Mouse (Mus musculus): ENCODE data around the gene Myo15b. TPM values are rescaled to one million over a fixed set of nuclear protein-coding genes. Genes with fewer than 3 reads are reported as not detected.
A peak's percentile ranks its signal among the peaks of the same experiment; 100 is the strongest.

Myo15b gene
- total and polyA plus RNA-seq, 2 experiments from 2014 or later, result 0.09 TPM; not detected in 1

- WGBS, result 90% methylated on average over 16 of the region's 16 CpGs
- peaks cover 27% of the 10 kb centered on the region for H3K36me3 ChIP-seq (ENCODE audit: insufficient read depth, low read length)
Observed at GRCm38 (mm10) chr11:115819915-115820623, 38.1 kb upstream of the Myo15b start.

GRCm38 (mm10) chr11:115821001-115821400 lies 37.2 kb upstream of the Myo15b start:
- 82% methylated on average over 4 of the region's 4 CpGs for WGBS
- H3K27me3 ChIP-seq (ENCODE audit: insufficient read depth, low read length), result peaks cover 15% of the 10 kb centered on the region; the same call in 1 of the 2 replicates
- peaks cover 5% of the 10 kb centered on the region; the same call in 1 of the 2 replicates for H3K4me1 ChIP-seq (ENCODE audit: insufficient read depth, low read length)
- ATAC-seq (ENCODE audit: low FRiP score), result no peak
- H3K27ac ChIP-seq (ENCODE audit: low read depth, low read length), result no peak overlapping the region
- H3K9me3 ChIP-seq (ENCODE audit: low read length), result no peaks in the 10 kb centered on the region
- no peak overlapping the region for H3K9ac ChIP-seq (replicated peaks; ENCODE audit: low read length, poor library complexity, severe bottlenecking)
- peaks cover 27% of the 10 kb centered on the region for H3K36me3 ChIP-seq (ENCODE audit: insufficient read depth, low read length)
- no peak for TF ChIP-seq CTCF (IDR thresholded peaks at IDR 0.05)
- no peak overlapping the region for H3K4me3 ChIP-seq (ENCODE audit: low read depth, low read length)
- no peak overlapping the region for H3K4me2 ChIP-seq (ENCODE audit: low read depth, low read length, poor library complexity, severe bottlenecking)
- DNase-seq (ENCODE audit: low spot score), result no peak

More at GRCm38 (mm10) chr11:115819915-115820623, 38.1 kb upstream of the Myo15b start:
- DNase-seq (ENCODE audit: low spot score) (no peak), ATAC-seq (ENCODE audit: low FRiP score) (no peak)
- Histone ChIP-seq H3K4me3 (ENCODE audit: low read depth, low read length) (no peak overlapping the region), H3K27me3 (ENCODE audit: insufficient read depth, low read length) (peaks cover 7% of the 10 kb centered on the region; the same call in 1 of the 2 replicates), H3K9me3 (ENCODE audit: low read length) (no peaks in the 10 kb centered on the region), H3K9ac (replicated peaks; ENCODE audit: low read length, poor library complexity, severe bottlenecking) (no peak overlapping the region), H3K27ac (ENCODE audit: low read depth, low read length) (no peak overlapping the region), H3K4me2 (ENCODE audit: low read depth, low read length, poor library complexity, severe bottlenecking) (no peak overlapping the region), H3K4me1 (ENCODE audit: insufficient read depth, low read length) (peaks cover 5% of the 10 kb centered on the region; the same call in 1 of the 2 replicates)
- TF ChIP-seq CTCF (IDR thresholded peaks at IDR 0.05), result no peak

- H3K4me3 ChIP-seq (ENCODE audit: low read depth, low read length), result peak within 1 kb of the TSS; percentile 50
- WGBS, result under 1% methylated on average over 87 of the region's 87 CpGs
- DNase-seq (ENCODE audit: low spot score) (peak; percentile 69), ATAC-seq (ENCODE audit: low FRiP score) (peak; percentile 66; the same call in 1 of the 2 replicates)
- no peaks in the 10 kb centered on the region for H3K9me3 ChIP-seq (ENCODE audit: low read length)
- no peak within 1 kb of the TSS for H3K27ac ChIP-seq (ENCODE audit: low read depth, low read length)
- no peak for TF ChIP-seq CTCF (IDR thresholded peaks at IDR 0.05)
- H3K36me3 ChIP-seq (ENCODE audit: insufficient read depth, low read length), result peaks cover 27% of the 10 kb centered on the region
- peak within 1 kb of the TSS; percentile 37 for H3K9ac ChIP-seq (replicated peaks; ENCODE audit: low read length, poor library complexity, severe bottlenecking)
- H3K27me3 ChIP-seq (ENCODE audit: insufficient read depth, low read length), result peaks cover 16% of the 10 kb centered on the region; the same call in 1 of the 2 replicates
- H3K4me2 ChIP-seq (ENCODE audit: low read depth, low read length, poor library complexity, severe bottlenecking), result peak within 1 kb of the TSS; percentile 93
- H3K4me1 ChIP-seq (ENCODE audit: insufficient read depth, low read length), result peaks cover 5% of the 10 kb centered on the region; the same call in 1 of the 2 replicates
Observed at GRCm38 (mm10) chr11:115823774-115824740, 34.1 kb upstream of the Myo15b start, which contains the start of gene Llgl2. Gene Llgl2 (plus strand): TSS chr11:115824049.

- H3K9ac ChIP-seq (replicated peaks; ENCODE audit: low read length, poor library complexity, severe bottlenecking), result no peak overlapping the region
- WGBS, result 19% methylated on average over 11 of the region's 11 CpGs
- H3K27me3 ChIP-seq (ENCODE audit: insufficient read depth, low read length), result peaks cover 16% of the 10 kb centered on the region; the same call in 1 of the 2 replicates
Observed at GRCm38 (mm10) chr11:115824813-115825212, 33.4 kb upstream of the Myo15b start.

GRCm38 (mm10) chr11:115826487-115826886 lies 31.7 kb upstream of the Myo15b start:
- H3K4me1 ChIP-seq (ENCODE audit: insufficient read depth, low read length), result peaks cover 5% of the 10 kb centered on the region; the same call in 1 of the 2 replicates
- no peak for DNase-seq (ENCODE audit: low spot score)

More at GRCm38 (mm10) chr11:115824813-115825212, 33.4 kb upstream of the Myo15b start:
- Histone ChIP-seq H3K9me3 (ENCODE audit: low read length) (no peaks in the 10 kb centered on the region), H3K36me3 (ENCODE audit: insufficient read depth, low read length) (peaks cover 24% of the 10 kb centered on the region), H3K27ac (ENCODE audit: low read depth, low read length) (no peak overlapping the region), H3K4me1 (ENCODE audit: insufficient read depth, low read length) (peaks cover 5% of the 10 kb centered on the region; the same call in 1 of the 2 replicates), H3K4me2 (ENCODE audit: low read depth, low read length, poor library complexity, severe bottlenecking) (peak overlapping the region; percentile 93), H3K4me3 (ENCODE audit: low read depth, low read length) (0 out of 2 replicates have a peak overlapping the region, but pooled peaks have one; percentile 50)
- TF ChIP-seq CTCF (IDR thresholded peaks at IDR 0.05), result no peak
- no peak for DNase-seq (ENCODE audit: low spot score)
- ATAC-seq (ENCODE audit: low FRiP score), result no peak

More at GRCm38 (mm10) chr11:115826487-115826886, 31.7 kb upstream of the Myo15b start:
- H3K4me2 ChIP-seq (ENCODE audit: low read depth, low read length, poor library complexity, severe bottlenecking), result no peak overlapping the region
- WGBS, result 38% methylated on average over 5 of the region's 5 CpGs
- no peak overlapping the region for H3K9ac ChIP-seq (replicated peaks; ENCODE audit: low read length, poor library complexity, severe bottlenecking)
- TF ChIP-seq CTCF (IDR thresholded peaks at IDR 0.05), result no peak
- H3K9me3 ChIP-seq (ENCODE audit: low read length), result no peaks in the 10 kb centered on the region
- peaks cover 8% of the 10 kb centered on the region for H3K36me3 ChIP-seq (ENCODE audit: insufficient read depth, low read length)
- no peak for ATAC-seq (ENCODE audit: low FRiP score)
- no peak overlapping the region for H3K4me3 ChIP-seq (ENCODE audit: low read depth, low read length)
- no peak overlapping the region for H3K27ac ChIP-seq (ENCODE audit: low read depth, low read length)
- H3K27me3 ChIP-seq (ENCODE audit: insufficient read depth, low read length), result peaks cover 22% of the 10 kb centered on the region

Measured in midbrain, postnatal 0 days (tissue).